Mouse (Mus musculus) erythroblast, embryonic 14.5 days (primary cell): ENCODE measurements around the gene Plxna4.

ENCODE experiments used
- GATA1 ChIP-seq: IDR thresholded peaks from 2 replicates; pipeline ENCODE4 v1.6.1; 2012; ENCODE audit warnings: low read length, inconsistent platforms, mixed read lengths
- TAL1 ChIP-seq: IDR thresholded peaks from 3 replicates; pipeline ENCODE4 v1.6.1; 2012; ENCODE audit warnings: low read length, inconsistent platforms, mixed read lengths

DNA sequence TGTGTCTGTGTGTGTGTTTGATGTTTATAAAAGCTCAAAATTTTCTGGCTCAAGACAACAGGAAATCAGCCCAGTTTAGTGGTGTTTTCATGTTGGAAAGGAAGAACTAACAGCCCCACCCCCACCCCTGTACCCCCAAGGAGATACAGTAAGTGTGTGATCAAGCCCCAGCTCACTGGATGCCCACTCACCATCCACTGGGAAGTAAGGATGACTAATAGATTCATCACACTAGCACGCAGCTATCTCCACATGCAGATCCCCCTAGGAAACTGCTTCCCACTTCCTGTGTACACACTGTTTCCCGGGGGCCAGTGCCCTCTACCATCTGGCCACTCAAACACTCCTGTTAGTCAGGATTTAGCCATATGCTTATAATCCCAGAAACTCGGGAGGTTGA, 17.5 kb downstream of the Plxna4 start:
- TF ChIP-seq TAL1 (no peak), GATA1 (no peak)
